Mouse (Mus musculus) bone marrow, adult 2 months (tissue): ENCODE results near the gene Dnttip1.

ENCODE experiments used
- CTCF ChIP-seq: fragments of 200-500 bp; IDR thresholded peaks from 2 replicates; pipeline ENCODE4 v1.5.1; 2011; ENCODE audit warnings: low read length, control low read depth; ENCODE audit not compliant: control insufficient read depth, insufficient read depth
- POLR2A ChIP-seq: fragments of 200-500 bp; IDR thresholded peaks from 2 replicates; pipeline ENCODE4 v1.6.1; 2011; ENCODE audit warnings: low read depth, mild to moderate bottlenecking, control low read depth, low read length, borderline replicate concordance; ENCODE audit not compliant: control insufficient read depth

DNA sequence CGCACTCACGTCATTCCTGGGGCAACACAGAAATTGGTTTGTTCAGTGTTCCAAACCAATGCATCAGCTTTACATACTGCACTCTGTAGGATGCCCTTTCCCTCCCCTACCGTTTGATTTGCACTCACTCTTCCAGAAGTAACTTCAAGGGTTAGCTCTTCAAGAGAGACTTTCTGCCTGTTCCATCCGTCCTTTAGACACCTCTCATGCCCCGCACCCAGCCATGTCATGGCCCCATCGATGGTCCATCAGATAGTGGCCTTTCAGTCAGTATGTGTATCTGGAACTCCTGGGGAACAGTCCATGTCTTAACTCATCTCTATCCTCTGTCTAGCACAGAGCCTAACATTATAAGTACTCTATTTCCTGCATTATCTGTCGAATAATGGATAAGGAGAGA, 16.8 kb downstream of the Dnttip1 start:
- TF ChIP-seq CTCF, result no peak
- TF ChIP-seq POLR2A, result no peak
